Mouse (Mus musculus) MEL (cell line): ENCODE results near the gene Med6. TPM values are rescaled to one million over a fixed set of nuclear protein-coding genes. Genes with fewer than 3 reads are reported as not detected.

Experiments
- DNase-seq: peaks from one replicate; pipeline ENCODE4 v3.0.0; 2011; ENCODE audit warnings: low read depth, low spot score
- H3K27ac ChIP-seq: 2 replicates; pipeline ENCODE4 v1.5.1; 2012; ENCODE audit warnings: low read depth, mild to moderate bottlenecking, control low read depth, low read length, moderate library complexity; ENCODE audit not compliant: control insufficient read depth
- H3K27me3 ChIP-seq, 2 experiments: fragments of 150-350 bp in 1 of 2; sonication (generic) in 1 of 2; 2 replicates each; pipeline ENCODE4 v1.6.1; 2012; ENCODE audit warnings: low read length in 2 of 2, mild to moderate bottlenecking in 2 of 2, improper control_type of control experiment in 1 of 2, moderate library complexity in 1 of 2; ENCODE audit not compliant: insufficient read depth in 2 of 2, control insufficient read depth in 1 of 2
- H3K36me3 ChIP-seq, 2 experiments: 2 replicates each; pipeline ENCODE4 v1.6.1; 2012 to 2014; ENCODE audit warnings: low read length in 2 of 2, improper control_type of control experiment in 1 of 2, inconsistent platforms in 1 of 2, mild to moderate bottlenecking in 1 of 2; ENCODE audit not compliant: insufficient read depth in 2 of 2, control insufficient read depth in 1 of 2
- H3K4me1 ChIP-seq, 2 experiments: fragments of 150-350 bp in 1 of 2; sonication (generic) in 1 of 2; 2 replicates each; pipeline ENCODE4 v1.6.1; 2012; ENCODE audit warnings: low read length in 2 of 2, improper control_type of control experiment in 1 of 2, mild to moderate bottlenecking in 1 of 2; ENCODE audit not compliant: insufficient read depth in 2 of 2, control insufficient read depth in 1 of 2
- H3K4me3 ChIP-seq, 2 experiments: fragments of 150-350 bp in 1 of 2; sonication (generic) in 1 of 2; 2 replicates each; pipeline ENCODE4 v1.5.1; 2012; ENCODE audit warnings: low read depth in 2 of 2, low read length in 2 of 2, mild to moderate bottlenecking in 2 of 2, moderate library complexity in 2 of 2, control low read depth in 1 of 2, improper control_type of control experiment in 1 of 2; ENCODE audit not compliant: control insufficient read depth in 1 of 2, insufficient read depth in 1 of 2
- H3K79me2 ChIP-seq: 2 replicates; pipeline ENCODE4 v1.6.1; 2012; ENCODE audit warnings: mild to moderate bottlenecking, low read length, moderate library complexity; ENCODE audit not compliant: control insufficient read depth, poor library complexity, insufficient read depth
- H3K9ac ChIP-seq: 2 replicates; pipeline ENCODE4 v1.6.1; 2012; ENCODE audit warnings: low read depth, mild to moderate bottlenecking, control low read depth, low read length, moderate library complexity; ENCODE audit not compliant: control insufficient read depth, poor library complexity, severe bottlenecking
- H3K9me3 ChIP-seq: fragments of 150-350 bp; sonication (generic); replicated peaks from 2 replicates; pipeline ENCODE4 v1.6.1; 2012; ENCODE audit warnings: mild to moderate bottlenecking, low read length, improper control_type of control experiment, moderate library complexity; ENCODE audit not compliant: insufficient read depth
- BHLHE40 ChIP-seq: IDR thresholded peaks from 2 replicates; pipeline ENCODE4 v1.6.1; 2012; ENCODE audit warnings: low read depth, mild to moderate bottlenecking, inconsistent platforms, low read length, improper control_type of control experiment, borderline replicate concordance
- CHD1 ChIP-seq: IDR thresholded peaks from 2 replicates; pipeline ENCODE4 v1.6.1; 2012; ENCODE audit warnings: low read depth, mild to moderate bottlenecking, inconsistent platforms, low read length, improper control_type of control experiment
- CHD2 ChIP-seq: IDR thresholded peaks from 2 replicates; pipeline ENCODE4 v1.6.1; 2011; ENCODE audit warnings: low read length, improper control_type of control experiment
- E2F4 ChIP-seq: IDR thresholded peaks from 2 replicates; pipeline ENCODE4 v1.6.1; 2011; ENCODE audit warnings: low read depth, low read length, improper control_type of control experiment, borderline replicate concordance
- ELF1 ChIP-seq: IDR thresholded peaks from 2 replicates; pipeline ENCODE4 v1.6.1; 2014; ENCODE audit warnings: low read depth, mild to moderate bottlenecking, inconsistent platforms, low read length, improper control_type of control experiment, moderate library complexity
- ETS1 ChIP-seq: IDR thresholded peaks from 2 replicates; pipeline ENCODE4 v1.6.1; 2012; ENCODE audit warnings: low read depth, mild to moderate bottlenecking, inconsistent platforms, low read length, improper control_type of control experiment, moderate library complexity
- GATA1 ChIP-seq: IDR thresholded peaks from 2 replicates; pipeline ENCODE4 v1.6.1; 2011; ENCODE audit warnings: low read depth, low read length, improper control_type of control experiment
- HCFC1 ChIP-seq: IDR thresholded peaks from 2 replicates; pipeline ENCODE4 v1.6.1; 2012; ENCODE audit warnings: low read depth, mild to moderate bottlenecking, inconsistent platforms, low read length, improper control_type of control experiment, moderate library complexity
- JUND ChIP-seq: IDR thresholded peaks from 2 replicates; pipeline ENCODE4 v1.6.1; 2011; ENCODE audit warnings: low read depth, mild to moderate bottlenecking, improper control_type of control experiment, low read length
- KAT2A ChIP-seq: conservative IDR thresholded peaks from 2 replicates; pipeline ENCODE4 v1.6.1; 2012; ENCODE audit warnings: low read depth, low read length, improper control_type of control experiment, inconsistent platforms
- MAFK ChIP-seq: IDR thresholded peaks from 2 replicates; pipeline ENCODE4 v1.6.1; 2011; ENCODE audit warnings: low read depth, mild to moderate bottlenecking, low read length, improper control_type of control experiment, borderline replicate concordance
- MAZ ChIP-seq: IDR thresholded peaks from 2 replicates; pipeline ENCODE4 v1.6.1; 2012; ENCODE audit warnings: low read depth, mild to moderate bottlenecking, inconsistent platforms, low read length, improper control_type of control experiment
- MEF2A ChIP-seq: IDR thresholded peaks from 2 replicates; pipeline ENCODE4 v1.6.1; 2014; ENCODE audit warnings: low read depth, mild to moderate bottlenecking, inconsistent platforms, low read length, improper control_type of control experiment; ENCODE audit not compliant: poor library complexity, insufficient replicate concordance, severe bottlenecking; ENCODE audit errors: extremely low read depth
- MXI1 ChIP-seq: IDR thresholded peaks from 2 replicates; pipeline ENCODE4 v1.6.1; 2011; ENCODE audit warnings: mild to moderate bottlenecking, low read depth, low read length, improper control_type of control experiment
- MYB ChIP-seq: IDR thresholded peaks from 2 replicates; pipeline ENCODE4 v1.6.1; 2011; ENCODE audit warnings: mild to moderate bottlenecking, low read depth, low read length, improper control_type of control experiment
- MYC ChIP-seq: IDR thresholded peaks from 2 replicates; pipeline ENCODE4 v1.6.1; 2011; ENCODE audit warnings: low read depth, mild to moderate bottlenecking, low read length, improper control_type of control experiment, moderate library complexity
- NRF1 ChIP-seq: IDR thresholded peaks from 2 replicates; pipeline ENCODE4 v1.6.1; 2014; ENCODE audit warnings: low read depth, mild to moderate bottlenecking, inconsistent platforms, low read length, improper control_type of control experiment, moderate library complexity; ENCODE audit not compliant: poor library complexity, insufficient read depth, severe bottlenecking
- POLR2A ChIP-seq, 2 experiments: IDR thresholded peaks; 2 replicates each; pipeline ENCODE4 v1.6.1; 2011 to 2012; ENCODE audit warnings: low read length in 2 of 2, mild to moderate bottlenecking in 2 of 2, control low read depth in 1 of 2, improper control_type of control experiment in 1 of 2, low read depth in 1 of 2, moderate library complexity in 1 of 2; ENCODE audit not compliant: control insufficient read depth in 1 of 2, insufficient read depth in 1 of 2, poor library complexity in 1 of 2
- POLR2AphosphoS2 ChIP-seq: IDR thresholded peaks from 2 replicates; pipeline ENCODE4 v1.6.1; 2011; ENCODE audit warnings: low read length, improper control_type of control experiment
- POLR2AphosphoS5 ChIP-seq: IDR thresholded peaks from 2 replicates; pipeline ENCODE4 v1.6.1; 2012; ENCODE audit warnings: low read depth, borderline replicate concordance, mild to moderate bottlenecking, inconsistent platforms, low read length, moderate library complexity, mixed read lengths
- RAD21 ChIP-seq: IDR thresholded peaks from 2 replicates; pipeline ENCODE4 v1.6.1; 2011; ENCODE audit warnings: mild to moderate bottlenecking, low read depth, low read length, improper control_type of control experiment
- RCOR1 ChIP-seq: IDR thresholded peaks from 2 replicates; pipeline ENCODE4 v1.6.1; 2012; ENCODE audit warnings: low read depth, mild to moderate bottlenecking, inconsistent platforms, low read length, improper control_type of control experiment
- SIN3A ChIP-seq: IDR thresholded peaks from 2 replicates; pipeline ENCODE4 v1.6.1; 2012; ENCODE audit warnings: low read length, improper control_type of control experiment, inconsistent platforms
- TAL1 ChIP-seq: IDR thresholded peaks from 2 replicates; pipeline ENCODE4 v1.6.1; 2012; ENCODE audit warnings: mild to moderate bottlenecking, inconsistent platforms, low read length, moderate library complexity, mixed read lengths
- TBP ChIP-seq: IDR thresholded peaks from 2 replicates; pipeline ENCODE4 v1.8.0; 2011; ENCODE audit warnings: low read depth, low read length, improper control_type of control experiment
- TCF12 ChIP-seq: IDR thresholded peaks from 2 replicates; pipeline ENCODE4 v1.6.1; 2014; ENCODE audit warnings: low read depth, mild to moderate bottlenecking, inconsistent platforms, low read length, improper control_type of control experiment, moderate library complexity
- USF1 ChIP-seq: IDR thresholded peaks from 2 replicates; pipeline ENCODE4 v1.6.1; 2014; ENCODE audit warnings: low read depth, mild to moderate bottlenecking, inconsistent platforms, low read length, improper control_type of control experiment, moderate library complexity
- ZC3H11A ChIP-seq: IDR thresholded peaks from 2 replicates; pipeline ENCODE4 v1.6.1; 2012; ENCODE audit warnings: low read depth, mild to moderate bottlenecking, inconsistent platforms, low read length, improper control_type of control experiment
- ZKSCAN1 ChIP-seq: IDR thresholded peaks from 2 replicates; pipeline ENCODE4 v1.6.1; 2012; ENCODE audit warnings: low read depth, mild to moderate bottlenecking, inconsistent platforms, low read length, improper control_type of control experiment, moderate library complexity
- polyA plus RNA-seq, 2 experiments: library from polyadenylated mRNA; stranded (reverse) in 1 of 2; unstranded in 1 of 2; fragments of >175 nt in 1 of 2; fragments of >200 nt in 1 of 2; gene quantifications; 2 replicates each; pipeline versions ENCODE4 v1.2.1 to v1.2.4; 2012; ENCODE audit warnings: low replicate concordance in 2 of 2, low read depth in 1 of 2; ENCODE audit not compliant: insufficient read length in 2 of 2, insufficient read depth in 1 of 2, missing spikeins in 1 of 2
- total RNA-seq: library from RNA; depleted of rRNA; stranded (reverse); fragments of 300-350 nt; gene quantifications from 2 replicates; pipeline ENCODE4 v1.2.3, GENCODE M21; 2012

The Med6 gene
- total and polyA plus RNA-seq, 3 experiments, result 44.4 to 49.2 TPM; not detected in 1

- no peaks in the 10 kb centered on the region for H3K27me3 ChIP-seq
- peak overlapping the region; percentile 82 for H3K9ac ChIP-seq
- TF ChIP-seq MYC (0 out of 2 replicates have a peak, but pooled peaks have one; percentile 30), CHD2 (no peak)
- TF ChIP-seq, all 39 proteins: peak for 1
- peak overlapping the region; percentile 82 to 83 for H3K4me3 ChIP-seq
- H3K79me2 ChIP-seq, result peaks cover 23% of the 10 kb centered on the region
- H3K9me3 ChIP-seq, result no peaks in the 10 kb centered on the region
- peaks cover 0 to 9% of the 10 kb centered on the region in 2 experiments; a peak in 2 of 4 replicates for H3K36me3 ChIP-seq
- no peak for DNase-seq
- no peak overlapping the region for H3K27ac ChIP-seq
- peaks cover 3 to 7% of the 10 kb centered on the region in 2 experiments; a peak in 3 of 4 replicates for H3K4me1 ChIP-seq
These were observed 61.8 kb downstream of the Med6 start for GRCm38 (mm10) chr12:81533029-81533419.

DNA sequence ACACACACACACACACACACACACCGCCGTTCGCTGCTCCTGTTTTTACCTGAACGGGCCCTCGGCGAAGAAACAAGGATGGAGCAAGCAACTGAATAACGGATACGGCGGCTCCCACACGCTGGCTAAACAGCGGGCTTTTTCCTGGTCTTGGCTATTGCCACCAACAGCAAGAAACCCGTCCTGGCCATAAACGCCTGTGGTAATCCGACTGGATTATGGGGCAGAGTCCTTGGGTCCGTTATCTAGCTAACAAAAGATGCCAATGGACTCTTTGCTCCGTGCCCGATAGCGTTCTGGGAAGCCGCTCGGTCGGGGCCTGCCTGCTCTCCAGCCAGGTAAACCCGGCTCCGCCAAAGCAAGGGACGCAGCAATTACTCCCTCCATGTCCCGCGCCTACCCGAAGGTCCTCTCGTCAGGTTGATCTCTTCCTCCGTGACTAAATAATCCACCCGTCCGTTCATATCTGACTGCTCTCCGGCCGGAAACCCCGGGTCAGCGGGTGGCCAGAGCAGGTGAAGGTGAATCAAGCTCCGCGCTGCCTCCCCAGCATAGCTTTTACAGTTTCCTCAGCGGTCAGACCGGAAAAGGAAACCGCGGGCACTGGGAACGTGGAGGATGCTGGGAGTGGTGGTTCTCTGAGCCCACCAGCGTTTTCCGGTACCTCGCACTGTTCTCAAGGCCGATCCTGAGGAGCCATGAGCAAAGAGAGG lies 62.3 kb downstream of the Med6 start, which contains the start of the genes Gm20498 and Synj2bp:
Gene Gm20498 (minus strand): TSS at position 590 of the 713 bp plus-strand sequence.
Gene Synj2bp (minus strand): TSS at position 596 of the 713 bp plus-strand sequence.
- peak within 1 kb of the TSS; percentile 34 for H3K27ac ChIP-seq
- peaks cover 3 to 10% of the 10 kb centered on the region in 2 experiments; a peak in 3 of 4 replicates for H3K4me1 ChIP-seq
- H3K36me3 ChIP-seq, result peaks cover 0 to 9% of the 10 kb centered on the region in 2 experiments; a peak in 2 of 4 replicates
- peak; percentile 92 for DNase-seq
- no peaks in the 10 kb centered on the region for H3K27me3 ChIP-seq
- peaks cover 23% of the 10 kb centered on the region for H3K79me2 ChIP-seq
- H3K4me3 ChIP-seq, result peak within 1 kb of the TSS; percentile 82 to 83
- no peaks in the 10 kb centered on the region for H3K9me3 ChIP-seq
- H3K9ac ChIP-seq, result peak within 1 kb of the TSS; percentile 82
- peak; percentile 84 for TF ChIP-seq ELF1
- TF ChIP-seq USF1, result no peak
- no peak for TF ChIP-seq JUND
- peak; percentile 62 to 93; a peak in 3 of 4 replicates for TF ChIP-seq POLR2A (IDR thresholded peaks at IDR 0.05; ENCODE audit: control insufficient read depth in 1 of 2, insufficient read depth in 1 of 2, low read depth in 1 of 2, low read length in 2 of 2, poor library complexity in 1 of 2)
- peak; percentile 80 for TF ChIP-seq TBP
- no peak for TF ChIP-seq E2F4
- TF ChIP-seq HCFC1, result peak; percentile 96
- no peak for TF ChIP-seq MEF2A
- TF ChIP-seq CHD1, result no peak
- TF ChIP-seq POLR2AphosphoS2, result peak; percentile 66
- TF ChIP-seq TAL1, result no peak
- TF ChIP-seq MAZ, result 0 out of 2 replicates have a peak, but pooled peaks have one; percentile 10
- 0 out of 2 replicates have a peak, but pooled peaks have one; percentile 12 for TF ChIP-seq ETS1
- TF ChIP-seq KAT2A, result peak; percentile 70; the same call in 1 of the 2 replicates
- TF ChIP-seq MYB, result no peak
- TF ChIP-seq RCOR1, result peak; percentile 37; the same call in 1 of the 2 replicates
- no peak for TF ChIP-seq CHD2
- TF ChIP-seq TCF12, result peak; percentile 56; the same call in 1 of the 2 replicates
- TF ChIP-seq GATA1, result no peak
- TF ChIP-seq POLR2AphosphoS5, result no peak
- no peak for TF ChIP-seq MAFK
- TF ChIP-seq ZKSCAN1, result no peak
- no peak for TF ChIP-seq NRF1
- no peak for TF ChIP-seq RAD21
- TF ChIP-seq MYC, result no peak
- peak; percentile 80 for TF ChIP-seq SIN3A
- TF ChIP-seq MXI1, result peak; percentile 66
- TF ChIP-seq ZC3H11A, result no peak
- TF ChIP-seq BHLHE40, result no peak
